Mouse (Mus musculus) MEL (cell line): ENCODE results near the gene Tmem79. TPM values are rescaled to one million over a fixed set of nuclear protein-coding genes. Genes with fewer than 3 reads are reported as not detected.

Experiments
- DNase-seq: peaks from one replicate; pipeline ENCODE4 v3.0.0; 2011; ENCODE audit warnings: low read depth, low spot score
- H3K27ac ChIP-seq: 2 replicates; pipeline ENCODE4 v1.5.1; 2012; ENCODE audit warnings: low read depth, mild to moderate bottlenecking, control low read depth, low read length, moderate library complexity; ENCODE audit not compliant: control insufficient read depth
- H3K27me3 ChIP-seq, 2 experiments: fragments of 150-350 bp in 1 of 2; sonication (generic) in 1 of 2; 2 replicates each; pipeline ENCODE4 v1.6.1; 2012; ENCODE audit warnings: low read length in 2 of 2, mild to moderate bottlenecking in 2 of 2, improper control_type of control experiment in 1 of 2, moderate library complexity in 1 of 2; ENCODE audit not compliant: insufficient read depth in 2 of 2, control insufficient read depth in 1 of 2
- H3K36me3 ChIP-seq, 2 experiments: 2 replicates each; pipeline ENCODE4 v1.6.1; 2012 to 2014; ENCODE audit warnings: low read length in 2 of 2, improper control_type of control experiment in 1 of 2, inconsistent platforms in 1 of 2, mild to moderate bottlenecking in 1 of 2; ENCODE audit not compliant: insufficient read depth in 2 of 2, control insufficient read depth in 1 of 2
- H3K4me1 ChIP-seq, 2 experiments: fragments of 150-350 bp in 1 of 2; sonication (generic) in 1 of 2; 2 replicates each; pipeline ENCODE4 v1.6.1; 2012; ENCODE audit warnings: low read length in 2 of 2, improper control_type of control experiment in 1 of 2, mild to moderate bottlenecking in 1 of 2; ENCODE audit not compliant: insufficient read depth in 2 of 2, control insufficient read depth in 1 of 2
- H3K4me3 ChIP-seq, 2 experiments: fragments of 150-350 bp in 1 of 2; sonication (generic) in 1 of 2; 2 replicates each; pipeline ENCODE4 v1.5.1; 2012; ENCODE audit warnings: low read depth in 2 of 2, low read length in 2 of 2, mild to moderate bottlenecking in 2 of 2, moderate library complexity in 2 of 2, control low read depth in 1 of 2, improper control_type of control experiment in 1 of 2; ENCODE audit not compliant: control insufficient read depth in 1 of 2, insufficient read depth in 1 of 2
- H3K79me2 ChIP-seq: 2 replicates; pipeline ENCODE4 v1.6.1; 2012; ENCODE audit warnings: mild to moderate bottlenecking, low read length, moderate library complexity; ENCODE audit not compliant: control insufficient read depth, poor library complexity, insufficient read depth
- H3K9ac ChIP-seq: 2 replicates; pipeline ENCODE4 v1.6.1; 2012; ENCODE audit warnings: low read depth, mild to moderate bottlenecking, control low read depth, low read length, moderate library complexity; ENCODE audit not compliant: control insufficient read depth, poor library complexity, severe bottlenecking
- H3K9me3 ChIP-seq: fragments of 150-350 bp; sonication (generic); replicated peaks from 2 replicates; pipeline ENCODE4 v1.6.1; 2012; ENCODE audit warnings: mild to moderate bottlenecking, low read length, improper control_type of control experiment, moderate library complexity; ENCODE audit not compliant: insufficient read depth
- BHLHE40 ChIP-seq: IDR thresholded peaks from 2 replicates; pipeline ENCODE4 v1.6.1; 2012; ENCODE audit warnings: low read depth, mild to moderate bottlenecking, inconsistent platforms, low read length, improper control_type of control experiment, borderline replicate concordance
- CTCF ChIP-seq, 3 experiments: IDR thresholded peaks in 2 of 3; conservative IDR thresholded peaks in 1 of 3; 2 replicates each; pipeline ENCODE4 v1.5.1; 2011 to 2012; ENCODE audit warnings: low read length in 3 of 3, low read depth in 2 of 3, mild to moderate bottlenecking in 2 of 3, improper control_type of control experiment in 1 of 3, inconsistent platforms in 1 of 3, mixed read lengths in 1 of 3, moderate library complexity in 1 of 3; ENCODE audit not compliant: control insufficient read depth in 1 of 3, insufficient read depth in 1 of 3, poor library complexity in 1 of 3, severe bottlenecking in 1 of 3
- E2F4 ChIP-seq: IDR thresholded peaks from 2 replicates; pipeline ENCODE4 v1.6.1; 2011; ENCODE audit warnings: low read depth, low read length, improper control_type of control experiment, borderline replicate concordance
- GATA1 ChIP-seq: IDR thresholded peaks from 2 replicates; pipeline ENCODE4 v1.6.1; 2011; ENCODE audit warnings: low read depth, low read length, improper control_type of control experiment
- KAT2A ChIP-seq: conservative IDR thresholded peaks from 2 replicates; pipeline ENCODE4 v1.6.1; 2012; ENCODE audit warnings: low read depth, low read length, improper control_type of control experiment, inconsistent platforms
- MAX ChIP-seq: IDR thresholded peaks from 2 replicates; pipeline ENCODE4 v1.6.1; 2011; ENCODE audit warnings: low read length, improper control_type of control experiment
- MAZ ChIP-seq: IDR thresholded peaks from 2 replicates; pipeline ENCODE4 v1.6.1; 2012; ENCODE audit warnings: low read depth, mild to moderate bottlenecking, inconsistent platforms, low read length, improper control_type of control experiment
- NRF1 ChIP-seq: IDR thresholded peaks from 2 replicates; pipeline ENCODE4 v1.6.1; 2014; ENCODE audit warnings: low read depth, mild to moderate bottlenecking, inconsistent platforms, low read length, improper control_type of control experiment, moderate library complexity; ENCODE audit not compliant: poor library complexity, insufficient read depth, severe bottlenecking
- POLR2A ChIP-seq, 2 experiments: IDR thresholded peaks; 2 replicates each; pipeline ENCODE4 v1.6.1; 2011 to 2012; ENCODE audit warnings: low read length in 2 of 2, mild to moderate bottlenecking in 2 of 2, control low read depth in 1 of 2, improper control_type of control experiment in 1 of 2, low read depth in 1 of 2, moderate library complexity in 1 of 2; ENCODE audit not compliant: control insufficient read depth in 1 of 2, insufficient read depth in 1 of 2, poor library complexity in 1 of 2
- POLR2AphosphoS5 ChIP-seq: IDR thresholded peaks from 2 replicates; pipeline ENCODE4 v1.6.1; 2012; ENCODE audit warnings: low read depth, borderline replicate concordance, mild to moderate bottlenecking, inconsistent platforms, low read length, moderate library complexity, mixed read lengths
- RAD21 ChIP-seq: IDR thresholded peaks from 2 replicates; pipeline ENCODE4 v1.6.1; 2011; ENCODE audit warnings: mild to moderate bottlenecking, low read depth, low read length, improper control_type of control experiment
- SMC3 ChIP-seq: IDR thresholded peaks from 2 replicates; pipeline ENCODE4 v1.6.1; 2011; ENCODE audit warnings: low read depth, low read length, improper control_type of control experiment
- TBP ChIP-seq: IDR thresholded peaks from 2 replicates; pipeline ENCODE4 v1.8.0; 2011; ENCODE audit warnings: low read depth, low read length, improper control_type of control experiment
- USF2 ChIP-seq, 2 experiments: IDR thresholded peaks; 2 replicates each; pipeline ENCODE4 v1.6.1; 2011 to 2012; ENCODE audit warnings: improper control_type of control experiment in 2 of 2, low read length in 2 of 2, borderline replicate concordance in 1 of 2, inconsistent platforms in 1 of 2, low read depth in 1 of 2, mild to moderate bottlenecking in 1 of 2; ENCODE audit not compliant: insufficient read depth in 1 of 2
- ZKSCAN1 ChIP-seq: IDR thresholded peaks from 2 replicates; pipeline ENCODE4 v1.6.1; 2012; ENCODE audit warnings: low read depth, mild to moderate bottlenecking, inconsistent platforms, low read length, improper control_type of control experiment, moderate library complexity
- polyA plus RNA-seq, 2 experiments: library from polyadenylated mRNA; stranded (reverse) in 1 of 2; unstranded in 1 of 2; fragments of >175 nt in 1 of 2; fragments of >200 nt in 1 of 2; gene quantifications; 2 replicates each; pipeline versions ENCODE4 v1.2.1 to v1.2.4; 2012; ENCODE audit warnings: low replicate concordance in 2 of 2, low read depth in 1 of 2; ENCODE audit not compliant: insufficient read length in 2 of 2, insufficient read depth in 1 of 2, missing spikeins in 1 of 2
- total RNA-seq: library from RNA; depleted of rRNA; stranded (reverse); fragments of 300-350 nt; gene quantifications from 2 replicates; pipeline ENCODE4 v1.2.3, GENCODE M21; 2012

The Tmem79 gene
- total and polyA plus RNA-seq, 3 experiments, result 2.2 to 3.7 TPM; not detected in 1

GRCm38 (mm10) chr3:88354396-88355165 lies 18.6 kb upstream of the Tmem79 start:
- peaks cover 0 to 29% of the 10 kb centered on the region in 2 experiments; a peak in 2 of 4 replicates for H3K36me3 ChIP-seq
- H3K9ac ChIP-seq, result no peak overlapping the region
- H3K79me2 ChIP-seq, result no peaks in the 10 kb centered on the region
- no peaks in the 10 kb centered on the region for H3K9me3 ChIP-seq
- no peaks in the 10 kb centered on the region for H3K27me3 ChIP-seq
- H3K27ac ChIP-seq, result no peak overlapping the region
- no peak overlapping the region for H3K4me3 ChIP-seq
- H3K4me1 ChIP-seq, result no peaks in the 10 kb centered on the region
- no peak for DNase-seq
- peak in 2 of 3 experiments; percentile 16 to 19; a peak in 1 of 6 replicates for TF ChIP-seq CTCF (IDR thresholded peaks at IDR 0.05 in 2 of 3, conservative IDR thresholded peaks at IDR 0.05 in 1 of 3; ENCODE audit: control insufficient read depth in 1 of 3, insufficient read depth in 1 of 3, low read depth in 2 of 3, low read length in 3 of 3, poor library complexity in 1 of 3, severe bottlenecking in 1 of 3)
- TF ChIP-seq SMC3, result peak; percentile 30
- TF ChIP-seq MAZ, result no peak
- TF ChIP-seq, all 39 proteins: peak for 2

- TF ChIP-seq POLR2AphosphoS5 (no peak), NRF1 (no peak), RAD21 (no peak), POLR2A (IDR thresholded peaks at IDR 0.05; ENCODE audit: control insufficient read depth in 1 of 2, insufficient read depth in 1 of 2, low read depth in 1 of 2, low read length in 2 of 2, poor library complexity in 1 of 2) (no peak), BHLHE40 (no peak), USF2 (IDR thresholded peaks at IDR 0.05; ENCODE audit: borderline replicate concordance in 1 of 2, insufficient read depth in 1 of 2, low read depth in 1 of 2, low read length in 2 of 2) (no peak), TBP (no peak), SMC3 (no peak), KAT2A (no peak)
- Histone ChIP-seq H3K9ac (no peak overlapping the region), H3K27me3 (no peaks in the 10 kb centered on the region), H3K36me3 (peaks cover 0 to 33% of the 10 kb centered on the region in 2 experiments; a peak in 2 of 4 replicates), H3K27ac (no peak overlapping the region), H3K4me1 (no peaks in the 10 kb centered on the region), H3K9me3 (no peaks in the 10 kb centered on the region), H3K79me2 (no peaks in the 10 kb centered on the region), H3K4me3 (no peak overlapping the region)
- DNase-seq, result no peak
Measured at GRCm38 (mm10) chr3:88352907-88353306, 17.0 kb upstream of the Tmem79 start.

GRCm38 (mm10) chr3:88350732-88351131 lies 14.8 kb upstream of the Tmem79 start:
- H3K27me3 ChIP-seq, result no peaks in the 10 kb centered on the region
- DNase-seq, result no peak
- no peaks in the 10 kb centered on the region for H3K9me3 ChIP-seq

More at GRCm38 (mm10) chr3:88350732-88351131, 14.8 kb upstream of the Tmem79 start:
- no peak overlapping the region for H3K9ac ChIP-seq
- no peak overlapping the region for H3K27ac ChIP-seq
- H3K36me3 ChIP-seq, result peaks cover 0 to 37% of the 10 kb centered on the region in 2 experiments; a peak in 2 of 4 replicates
- H3K4me3 ChIP-seq, result no peak overlapping the region
- TF ChIP-seq USF2 (IDR thresholded peaks at IDR 0.05; ENCODE audit: borderline replicate concordance in 1 of 2, insufficient read depth in 1 of 2, low read depth in 1 of 2, low read length in 2 of 2), result no peak
- no peak for TF ChIP-seq MAX
- no peak for TF ChIP-seq E2F4
- no peak for TF ChIP-seq KAT2A
- TF ChIP-seq GATA1, result no peak
- no peak for TF ChIP-seq ZKSCAN1
- no peaks in the 10 kb centered on the region for H3K4me1 ChIP-seq
- no peaks in the 10 kb centered on the region for H3K79me2 ChIP-seq
